Mouse (Mus musculus) thymus, postnatal 14 days (tissue): ENCODE results near the gene Npff.

Experiments
- DNase-seq: peaks from one replicate; pipeline ENCODE4 v3.0.0; 2021

The Npff gene

DNA sequence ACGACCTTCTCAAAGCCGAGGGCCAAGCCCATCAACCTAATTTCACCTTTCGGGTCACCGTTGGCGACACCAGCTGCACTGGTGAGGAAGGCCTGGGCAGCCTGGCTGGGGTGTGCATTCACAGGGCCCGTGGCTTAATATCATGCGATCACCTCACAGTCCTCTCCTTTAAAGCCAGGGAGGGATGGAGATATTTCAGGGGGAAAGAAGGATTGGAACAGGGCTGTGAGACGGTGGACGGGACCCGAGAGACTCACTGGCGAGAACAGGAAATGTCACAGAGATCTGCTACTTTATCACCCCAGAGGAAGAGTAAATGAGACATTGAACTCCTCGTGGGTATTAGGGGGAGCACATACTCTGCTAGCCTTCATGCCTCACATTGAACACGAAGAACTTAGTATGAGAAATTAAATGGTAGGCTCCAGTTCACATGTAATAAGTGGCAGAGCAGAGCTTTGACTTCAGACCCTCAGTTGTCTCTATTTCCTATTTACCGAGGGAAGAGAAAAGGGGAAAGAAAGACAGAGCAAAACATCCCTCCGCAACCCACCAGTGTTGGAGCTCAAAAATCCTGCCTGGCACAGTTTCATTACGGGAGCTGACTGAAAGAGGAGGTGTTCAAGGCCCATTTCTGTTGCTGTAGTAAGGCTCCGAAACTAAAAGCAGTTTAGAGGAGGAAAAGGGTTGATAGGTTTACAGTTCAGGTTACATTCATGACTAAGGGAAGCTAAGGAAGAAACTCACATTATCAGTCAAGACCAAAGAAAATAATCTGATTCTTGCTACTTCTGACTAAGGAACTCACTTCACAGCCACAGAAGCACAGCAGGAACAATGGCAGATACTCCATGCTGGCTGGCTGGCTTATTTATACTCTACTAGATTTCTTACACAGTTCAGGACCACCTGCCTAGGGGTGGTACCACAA is 5.3 kb downstream of the Npff start:
- no peak for DNase-seq

GRCm38 (mm10) chr15:102518859-102519201 is 5.9 kb downstream of the Npff start:
- DNase-seq = no peak

DNA sequence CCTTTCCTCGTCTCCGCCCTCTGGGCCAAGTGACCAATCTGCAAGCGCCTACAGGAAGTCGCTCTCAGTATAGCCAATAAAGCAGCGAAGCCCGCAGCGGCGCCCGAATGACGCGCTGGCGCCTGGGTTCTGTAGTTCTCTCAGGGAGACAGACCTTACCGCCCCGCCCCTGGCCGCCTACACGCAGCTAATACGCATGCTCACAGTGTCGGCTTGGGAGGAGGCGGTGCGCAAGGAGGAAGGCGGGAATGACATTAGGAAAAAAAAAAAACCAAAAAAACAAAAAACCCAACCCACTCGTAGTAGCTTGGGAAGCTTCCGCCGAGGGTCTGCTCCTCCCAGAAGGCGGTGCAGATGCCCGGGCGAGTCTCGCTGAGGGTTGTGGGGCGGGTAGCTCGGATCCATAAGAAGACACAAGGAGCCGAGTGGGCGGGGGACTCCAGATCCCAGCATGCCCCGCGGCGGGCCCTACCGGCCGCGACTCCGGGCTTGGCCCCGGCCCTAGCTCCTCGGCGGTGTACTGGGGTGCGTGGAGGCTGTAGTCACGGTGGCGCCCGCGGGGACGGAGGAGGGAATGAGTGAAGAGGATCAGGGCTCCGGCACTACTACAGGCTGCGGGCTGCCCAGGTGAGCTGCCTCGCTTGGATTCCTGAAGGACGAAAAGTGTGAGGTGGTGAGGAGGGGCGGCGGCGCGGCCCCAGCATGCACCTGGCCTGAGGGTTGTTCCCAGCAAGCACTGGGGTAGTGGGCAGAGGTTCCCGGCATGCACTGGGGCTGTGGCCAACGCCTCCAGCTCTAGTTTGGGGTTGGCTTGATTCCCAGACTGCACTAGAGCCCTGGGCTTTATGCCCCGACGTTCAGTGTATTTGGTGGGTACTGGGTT is 6.5 kb downstream of the Npff start, which contains the start of gene Tarbp2:
Gene Tarbp2 (plus strand): TSS at position 217 of the 883 bp plus-strand sequence.
- DNase-seq = peak; percentile 99

DNA sequence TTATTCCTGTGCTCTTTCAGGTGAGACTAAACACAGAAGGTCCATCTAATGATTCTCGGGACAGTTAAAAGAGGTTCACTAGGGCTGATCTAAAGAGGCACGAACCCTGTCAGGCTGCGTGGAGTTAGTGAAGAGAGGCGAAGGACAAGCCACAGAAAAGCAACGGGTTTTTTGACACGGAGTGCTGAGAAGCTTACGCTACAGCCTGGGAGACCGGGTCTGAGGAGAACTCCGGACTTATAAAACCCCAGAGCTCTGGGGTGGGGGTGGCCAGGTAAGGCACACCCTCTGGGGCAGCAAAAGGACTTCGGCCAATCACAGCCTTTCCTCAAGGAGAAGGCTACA is 7.1 kb downstream of the Npff start:
- no peak for DNase-seq

GRCm38 (mm10) chr15:102516728-102517404 is 7.9 kb downstream of the Npff start, which contains the start of gene Map3k12:
Gene Map3k12 (minus strand): TSS chr15:102517064.
- DNase-seq = peak; percentile 82

DNA sequence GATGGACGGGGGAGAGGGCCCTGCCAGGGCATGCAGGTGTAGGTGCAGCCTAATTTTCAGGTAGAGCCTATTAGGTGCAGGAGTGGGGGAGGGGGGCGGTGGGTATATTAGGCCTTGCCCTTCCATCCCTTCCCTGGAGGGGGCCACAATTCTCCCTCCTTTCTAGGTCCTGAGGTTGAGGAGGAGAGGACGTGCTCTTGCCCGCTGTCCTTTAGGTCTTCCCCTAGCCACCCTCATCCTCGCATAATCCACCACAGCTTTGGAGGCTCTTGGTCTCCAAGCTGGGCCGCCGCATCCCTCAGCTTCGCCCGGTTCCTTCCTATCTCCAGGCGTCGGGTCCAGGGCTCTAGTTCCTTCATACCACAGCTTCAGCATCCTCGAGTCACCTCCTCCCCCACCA is 8.4 kb downstream of the Npff start:
- no peak for DNase-seq

- DNase-seq = no peak
These were observed 9.0 kb downstream of the Npff start for GRCm38 (mm10) chr15:102515791-102516190.

GRCm38 (mm10) chr15:102515261-102515660 is 9.5 kb downstream of the Npff start:
- no peak for DNase-seq

- DNase-seq = no peak
These were observed 11.7 kb downstream of the Npff start for GRCm38 (mm10) chr15:102513004-102513403.

DNA sequence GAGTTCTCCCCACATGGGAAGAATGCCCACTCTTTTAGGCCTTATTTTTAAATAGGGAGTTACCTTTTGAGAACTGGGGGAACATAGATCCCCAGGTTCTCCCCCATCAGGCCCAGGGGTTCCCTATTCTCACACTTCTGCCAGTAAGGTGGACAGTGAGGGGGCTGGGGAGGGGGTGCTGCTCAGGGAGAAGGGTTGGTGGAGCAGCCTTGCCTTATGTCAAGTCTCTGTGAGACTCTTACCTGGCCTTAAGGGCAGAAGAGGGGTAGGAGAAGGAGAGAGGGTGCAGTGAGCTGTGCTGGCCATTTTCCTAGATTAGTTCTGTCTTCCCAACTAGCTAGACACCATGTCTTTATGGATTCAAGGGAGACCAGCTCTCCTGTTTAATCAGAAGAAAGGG is 12.3 kb downstream of the Npff start:
- no peak for DNase-seq

DNA sequence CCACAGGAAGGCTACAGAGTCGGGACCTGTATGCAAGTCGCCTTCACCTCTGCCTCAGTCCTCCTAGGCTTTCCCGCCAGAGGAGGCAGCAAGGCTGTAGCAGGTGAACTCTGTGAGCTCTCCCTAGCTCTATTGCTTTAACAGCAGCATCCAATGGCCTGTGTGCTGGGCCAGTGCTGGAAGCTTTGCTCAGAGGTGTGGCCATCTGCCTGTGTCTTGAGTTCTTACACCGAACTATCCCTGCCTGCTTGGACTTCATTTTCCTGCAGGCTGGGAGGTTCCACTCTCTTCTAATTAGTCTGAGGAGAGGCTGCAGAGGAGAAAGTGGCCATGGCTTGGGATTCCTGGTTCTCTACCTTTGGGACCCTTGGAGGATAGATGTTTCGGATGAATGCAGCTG is 12.7 kb downstream of the Npff start:
- no peak for DNase-seq

- DNase-seq = no peak
These were observed 13.4 kb downstream of the Npff start for GRCm38 (mm10) chr15:102511285-102511833.

DNA sequence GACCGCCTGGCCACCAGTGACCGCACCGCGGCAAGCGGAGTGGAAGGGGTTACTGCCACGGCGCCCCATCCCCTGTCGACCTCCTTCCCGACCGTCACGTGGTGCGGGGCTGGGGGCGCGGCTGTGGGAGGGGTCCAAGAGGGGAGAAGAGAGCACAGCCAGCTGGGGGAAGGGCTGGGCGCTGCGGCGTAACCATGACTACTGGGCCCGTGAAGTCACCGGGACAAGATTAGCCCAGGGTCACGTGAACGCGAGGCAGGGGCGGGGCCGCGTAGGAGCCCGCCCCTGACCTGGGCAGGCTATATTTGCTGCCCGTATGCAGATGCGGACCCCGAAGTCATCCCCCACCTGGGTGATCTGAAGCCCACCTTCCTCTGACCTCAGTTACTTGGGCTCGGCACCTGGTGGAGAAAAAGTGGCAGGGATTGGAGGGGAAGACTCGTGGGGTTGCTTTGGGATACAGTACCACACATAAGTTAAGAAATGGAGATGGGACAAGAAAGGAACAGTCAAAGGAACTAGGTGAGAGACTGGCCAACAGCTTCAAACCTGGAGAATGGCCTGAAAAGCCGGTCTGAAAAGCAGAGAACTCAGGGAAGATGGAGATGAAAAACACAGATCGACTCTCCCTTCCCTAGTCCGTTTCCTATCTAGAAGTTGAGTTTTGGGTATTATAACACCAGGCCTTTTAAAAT is 14.0 kb downstream of the Npff start:
- peak; percentile 83 for DNase-seq

GRCm38 (mm10) chr15:102510110-102510509 is 14.6 kb downstream of the Npff start:
- DNase-seq = no peak

DNA sequence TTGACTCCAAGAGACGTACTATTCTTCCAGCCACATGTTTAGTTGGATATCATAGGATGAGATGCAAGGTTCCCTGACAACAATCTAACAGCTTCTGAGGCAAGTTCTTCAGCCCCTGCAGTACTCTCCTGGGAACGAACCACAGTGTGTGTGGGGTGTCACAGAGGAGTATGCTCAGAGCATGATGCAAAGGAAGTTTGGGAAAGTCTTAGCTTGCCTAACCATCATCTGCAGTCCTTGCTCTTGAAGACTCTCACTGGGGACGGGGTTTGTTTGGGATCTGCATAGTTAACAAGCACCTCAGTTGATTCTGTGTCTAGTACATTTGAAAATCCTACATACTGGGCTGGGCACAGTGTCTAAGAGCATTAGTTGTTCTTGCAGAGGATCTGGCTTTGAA is 16.4 kb downstream of the Npff start:
- DNase-seq = no peak

DNA sequence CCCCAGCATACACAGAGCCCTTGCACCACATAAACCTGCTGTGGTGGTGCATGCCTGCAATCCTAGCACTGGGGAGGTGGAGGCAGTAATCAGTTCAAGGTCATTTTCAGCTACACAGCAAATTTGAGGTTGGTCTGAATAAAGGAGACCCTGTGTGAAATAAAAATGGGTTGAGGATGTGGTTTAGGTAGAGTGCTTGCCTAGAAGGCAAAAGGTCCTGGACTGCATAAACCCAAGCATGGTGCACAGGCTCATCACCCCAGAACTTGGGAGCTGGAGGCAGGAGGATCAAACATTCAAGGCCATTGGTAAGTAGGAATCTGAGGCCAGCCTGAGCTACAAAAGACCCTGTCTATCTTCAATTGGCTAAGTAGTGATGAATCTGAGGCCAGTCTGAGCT is 17.2 kb downstream of the Npff start:
- no peak for DNase-seq

- DNase-seq = no peak
These were observed 17.9 kb downstream of the Npff start for GRCm38 (mm10) chr15:102506864-102507263.

DNA sequence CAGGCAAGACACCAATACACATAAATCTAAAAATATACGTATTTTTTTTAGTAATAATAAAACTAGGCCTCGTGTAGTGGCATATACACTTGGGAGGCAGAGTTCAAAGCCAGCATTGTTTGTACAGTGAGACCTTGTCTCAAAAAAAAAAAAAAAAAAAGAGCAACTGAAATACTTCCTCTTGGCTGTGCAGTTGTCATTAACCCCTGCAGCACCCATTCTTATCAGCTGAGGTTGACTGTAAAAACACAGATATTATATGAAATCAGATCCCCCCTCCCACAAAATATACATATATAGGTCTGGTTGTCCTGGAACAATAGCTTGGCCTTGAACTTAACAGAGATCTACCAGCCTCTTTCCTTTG is 18.3 kb downstream of the Npff start:
- DNase-seq = no peak

DNA sequence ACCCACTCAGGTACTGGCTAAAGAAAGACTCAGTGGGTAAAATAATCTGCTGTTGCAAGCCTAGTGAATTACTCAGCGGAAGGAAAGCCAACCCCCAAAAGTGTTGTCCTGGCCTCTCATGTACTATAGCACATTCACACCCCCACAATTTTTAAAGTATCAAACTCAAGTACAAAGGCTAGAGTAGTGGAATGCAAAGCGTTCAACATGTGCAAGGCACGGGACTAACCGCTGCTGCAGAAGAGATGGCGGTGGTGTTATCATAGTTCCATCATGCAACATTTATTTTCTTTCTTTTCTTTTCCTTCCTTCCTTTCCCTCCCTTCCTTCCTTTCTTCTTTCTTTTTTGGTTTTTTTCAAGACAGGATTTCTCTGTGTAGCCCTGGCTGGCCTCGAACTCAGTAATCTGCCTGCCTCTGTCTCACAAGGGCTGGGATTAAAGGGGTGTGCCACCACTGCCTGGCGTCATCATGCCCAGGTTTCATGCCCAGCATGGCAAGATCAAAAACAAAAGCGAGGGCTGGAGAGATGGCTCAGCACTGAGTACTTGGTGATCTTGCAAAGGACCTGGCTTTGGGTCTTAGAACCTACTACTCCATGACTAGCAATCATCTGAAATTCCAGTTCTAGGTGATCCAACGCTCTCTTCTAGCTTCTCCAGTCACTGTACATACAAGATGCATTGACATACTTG is 18.8 kb downstream of the Npff start:
- DNase-seq = no peak

GRCm38 (mm10) chr15:102505073-102505769 is 19.5 kb downstream of the Npff start:
- DNase-seq = no peak
